Mouse (Mus musculus): ENCODE results near the gene Galnt14.

- TF ChIP-seq CTCF (IDR thresholded peaks at IDR 0.05) (no peak), POLR2A (IDR thresholded peaks at IDR 0.05; ENCODE audit: insufficient read depth, low read depth, low read length) (no peak), EP300 (IDR thresholded peaks at IDR 0.05; ENCODE audit: insufficient read depth, low read depth, low read length) (no peak)
Measured at GRCm38 (mm10) chr17:73701016-73701415, 9.2 kb downstream of the Galnt14 start.
